Mouse (Mus musculus): ENCODE results near the gene Icosl.

DNA sequence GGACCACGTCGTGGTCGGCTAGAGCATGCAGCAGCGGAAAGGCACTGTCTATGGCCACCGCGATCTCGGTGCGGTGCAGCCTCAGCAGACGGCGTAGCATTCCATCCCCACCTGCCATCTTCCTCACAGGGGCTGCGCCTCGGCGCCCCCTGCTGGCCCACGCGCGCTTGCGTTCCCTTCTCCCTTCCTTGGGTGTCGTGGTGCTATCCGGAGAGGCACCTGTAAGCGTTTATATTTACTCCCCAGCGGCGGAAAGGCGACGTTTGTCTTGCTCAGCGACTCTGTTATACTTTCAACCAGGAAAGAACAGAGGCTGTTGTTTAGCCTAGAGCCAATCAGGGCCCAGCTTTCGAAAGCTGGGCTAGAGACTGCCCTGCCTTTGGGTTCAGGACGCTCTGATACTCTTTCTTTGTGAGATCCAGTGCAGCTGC, 25.7 kb upstream of the Icosl start, which contains the start of gene Aire:
- peak; percentile 65 for TF ChIP-seq CTCF (IDR thresholded peaks at IDR 0.05; ENCODE audit: borderline replicate concordance, insufficient read depth, low read depth, low read length)
- TF ChIP-seq POLR2A (IDR thresholded peaks at IDR 0.05; ENCODE audit: borderline replicate concordance, insufficient read depth, low read length): no peak

Measured in cerebellum, adult 2 months (tissue).